Mouse (Mus musculus): Measurements from ENCODE around the gene Sfta2.

The Sfta2 gene

GRCm38 (mm10) chr17:35594456-35594855, 6.9 kb upstream of the Sfta2 start:
- DNase-seq, result no peak

GRCm38 (mm10) chr17:35597399-35597798, 4.0 kb upstream of the Sfta2 start:
- DNase-seq, result no peak

GRCm38 (mm10) chr17:35601736-35602354, 496 bp downstream of the Sfta2 start:
- DNase-seq, result no peak

- DNase-seq, result no peak
These were observed 15.8 kb downstream of the Sfta2 start for GRCm38 (mm10) chr17:35617127-35617526.

- no peak for DNase-seq
These were observed 25.2 kb downstream of the Sfta2 start, which contains the start of gene Gm9573 for GRCm38 (mm10) chr17:35626537-35626936. Gm9573 (minus strand) TSS chr17:35626637.

- peak; percentile 24 for DNase-seq
These were observed 32.6 kb downstream of the Sfta2 start for GRCm38 (mm10) chr17:35633992-35634391.

GRCm38 (mm10) chr17:35635202-35635601, 33.9 kb downstream of the Sfta2 start:
- no peak for DNase-seq

- peak; percentile 73 for DNase-seq
These were observed 34.4 kb downstream of the Sfta2 start for GRCm38 (mm10) chr17:35635699-35636111.

- DNase-seq, result peak; percentile 28
These were observed 35.0 kb downstream of the Sfta2 start for GRCm38 (mm10) chr17:35636363-35636762.

- peak; percentile 66 for DNase-seq
These were observed 37.3 kb downstream of the Sfta2 start for GRCm38 (mm10) chr17:35638475-35639190.

GRCm38 (mm10) chr17:35639352-35639751, 38.0 kb downstream of the Sfta2 start:
- DNase-seq, result no peak

GRCm38 (mm10) chr17:35643609-35644236, 42.4 kb downstream of the Sfta2 start, which contains the start of gene Mucl3:
Mucl3 (minus strand) TSS chr17:35643695.
- DNase-seq, result no peak

GRCm38 (mm10) chr17:35649429-35649828, 48.1 kb downstream of the Sfta2 start:
- DNase-seq, result no peak

- no peak for DNase-seq
These were observed 51.7 kb downstream of the Sfta2 start for GRCm38 (mm10) chr17:35653086-35653485.

- peak; percentile 64 for DNase-seq
These were observed 64.7 kb downstream of the Sfta2 start for GRCm38 (mm10) chr17:35665957-35666515.

GRCm38 (mm10) chr17:35666851-35667256, 65.5 kb downstream of the Sfta2 start:
- DNase-seq, result no peak

- DNase-seq, result peak; percentile 98
These were observed 66.2 kb downstream of the Sfta2 start, which contains the start of gene Vars2 for GRCm38 (mm10) chr17:35667334-35668065. Vars2 (minus strand) TSS chr17:35667592.

GRCm38 (mm10) chr17:35669731-35670130, 68.4 kb downstream of the Sfta2 start:
- peak; percentile 51 for DNase-seq

GRCm38 (mm10) chr17:35671846-35672245, 70.5 kb downstream of the Sfta2 start:
- peak; percentile 80 for DNase-seq

GRCm38 (mm10) chr17:35672527-35672926, 71.2 kb downstream of the Sfta2 start:
- DNase-seq, result peak; percentile 54

GRCm38 (mm10) chr17:35673416-35674035, 72.2 kb downstream of the Sfta2 start, which contains the start of gene Gtf2h4:
Gtf2h4 (minus strand) TSS chr17:35673739.
- DNase-seq, result peak; percentile 90

GRCm38 (mm10) chr17:35680591-35680990, 79.2 kb downstream of the Sfta2 start:
- no peak for DNase-seq

All from thymus, postnatal 25 days (tissue).